Mouse (Mus musculus) embryonic facial prominence, embryonic 13.5 days (tissue): Measurements from ENCODE around the gene Lrrc57. TPM values are rescaled to one million over a fixed set of nuclear protein-coding genes. Genes with fewer than 3 reads are reported as not detected.
A peak's percentile ranks its signal among the peaks of the same experiment; 100 is the strongest.

Experiments used
- ATAC-seq: fragments of 200-750 bp; cut with Nextera tagmentation; 2 replicates; pipeline ENCODE4 v1.8.0; 2017; ENCODE audit warnings: low read depth; ENCODE audit not compliant: insufficient number of reproducible peaks, insufficient read depth, low FRiP score, low TSS enrichment
- H3K27ac ChIP-seq: fragments of 300-500 bp; sonication (generic); 2 replicates; pipeline ENCODE4 v1.5.1; 2015; ENCODE audit warnings: moderate library complexity, mild to moderate bottlenecking, inconsistent platforms
- H3K27me3 ChIP-seq: fragments of 300-500 bp; sonication (generic); 2 replicates; pipeline ENCODE4 v1.6.1; 2015; ENCODE audit warnings: mild to moderate bottlenecking, inconsistent platforms
- H3K36me3 ChIP-seq: fragments of 300-500 bp; sonication (generic); 2 replicates; pipeline ENCODE4 v1.6.1; 2015; ENCODE audit warnings: mild to moderate bottlenecking, inconsistent platforms
- H3K4me1 ChIP-seq: fragments of 300-500 bp; sonication (generic); 2 replicates; pipeline ENCODE4 v1.6.1; 2015; ENCODE audit warnings: inconsistent platforms
- H3K4me2 ChIP-seq: fragments of 300-500 bp; sonication (generic); 2 replicates; pipeline ENCODE4 v1.6.1; 2015; ENCODE audit warnings: moderate library complexity, mild to moderate bottlenecking, inconsistent platforms
- H3K4me3 ChIP-seq: fragments of 300-500 bp; sonication (generic); 2 replicates; pipeline ENCODE4 v1.5.1; 2015; ENCODE audit warnings: mild to moderate bottlenecking, inconsistent platforms
- H3K9ac ChIP-seq: fragments of 300-500 bp; sonication (generic); 2 replicates; pipeline ENCODE4 v1.6.1; 2015; ENCODE audit warnings: mild to moderate bottlenecking, inconsistent platforms
- H3K9me3 ChIP-seq: fragments of 300-500 bp; sonication (generic); 2 replicates; pipeline ENCODE4 v1.6.1; 2016; ENCODE audit warnings: inconsistent platforms
- WGBS: fragments of 180-500 bp; shearing (Covaris S2); methylation state at CpG from one replicate; pipeline ENCODE4 v1.1.7; 2015; ENCODE audit warnings: mixed read lengths; 5-methylcytosine and 5-hydroxymethylcytosine counted together
- polyA plus RNA-seq: library from polyadenylated mRNA; unstranded; fragments of >200 nt; fragmentation: Nextera tagmentation; extraction: Ambion mirVana; gene quantifications from 2 replicates; pipeline ENCODE4 v1.2.1, GENCODE M21; 2015

Lrrc57 gene
- polyA plus RNA-seq, 1 experiment from 2014 or later = 25.1 TPM

DNA sequence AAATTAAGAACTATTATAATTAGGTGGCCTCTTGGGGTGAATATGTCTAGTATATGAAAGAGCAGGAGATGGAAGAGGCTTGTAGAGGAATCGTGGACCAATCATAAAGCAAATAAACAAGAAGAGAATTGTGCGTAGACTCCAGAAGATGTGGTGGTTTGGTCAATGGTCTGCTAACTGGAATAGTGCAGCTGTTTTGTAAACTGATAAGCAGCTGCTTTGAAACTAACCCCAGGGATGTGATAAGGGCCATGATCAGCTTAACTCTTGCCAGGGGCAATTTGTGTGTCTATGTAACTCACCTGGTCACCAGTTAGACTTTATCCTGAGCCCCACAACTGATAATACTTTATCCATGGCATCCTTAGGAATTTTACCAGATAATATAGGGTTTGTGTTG, 22.2 kb upstream of the Lrrc57 start:
- WGBS = 87% methylated on average over 2 of the region's 2 CpGs
- peaks cover 11% of the 10 kb centered on the region for H3K4me1 ChIP-seq
- no peak for ATAC-seq
- H3K27ac ChIP-seq = no peak overlapping the region
- H3K4me3 ChIP-seq = no peak overlapping the region
- peaks cover 16% of the 10 kb centered on the region for H3K36me3 ChIP-seq
- H3K4me2 ChIP-seq = no peak overlapping the region
- no peaks in the 10 kb centered on the region for H3K27me3 ChIP-seq
- H3K9me3 ChIP-seq = no peaks in the 10 kb centered on the region
- H3K9ac ChIP-seq = no peak overlapping the region

- Histone ChIP-seq H3K27ac (no peak overlapping the region), H3K4me1 (peaks cover 11% of the 10 kb centered on the region), H3K36me3 (peaks cover 16% of the 10 kb centered on the region), H3K27me3 (no peaks in the 10 kb centered on the region), H3K4me3 (no peak overlapping the region), H3K9me3 (no peaks in the 10 kb centered on the region), H3K4me2 (no peak overlapping the region), H3K9ac (no peak overlapping the region)
- no peak for ATAC-seq
- 76% methylated on average over 2 of the region's 2 CpGs for WGBS
Measured at GRCm38 (mm10) chr2:120630655-120631054, 21.3 kb upstream of the Lrrc57 start.

- 76% methylated on average over 2 of the region's 2 CpGs for WGBS
- Histone ChIP-seq H3K9ac (no peak overlapping the region), H3K9me3 (no peaks in the 10 kb centered on the region), H3K4me3 (no peak overlapping the region), H3K27me3 (no peaks in the 10 kb centered on the region), H3K27ac (no peak overlapping the region), H3K4me2 (peak overlapping the region; percentile 75), H3K36me3 (peaks cover 12% of the 10 kb centered on the region), H3K4me1 (peaks cover 11% of the 10 kb centered on the region)
- ATAC-seq = no peak
Measured at GRCm38 (mm10) chr2:120630246-120630645, 20.9 kb upstream of the Lrrc57 start.

DNA sequence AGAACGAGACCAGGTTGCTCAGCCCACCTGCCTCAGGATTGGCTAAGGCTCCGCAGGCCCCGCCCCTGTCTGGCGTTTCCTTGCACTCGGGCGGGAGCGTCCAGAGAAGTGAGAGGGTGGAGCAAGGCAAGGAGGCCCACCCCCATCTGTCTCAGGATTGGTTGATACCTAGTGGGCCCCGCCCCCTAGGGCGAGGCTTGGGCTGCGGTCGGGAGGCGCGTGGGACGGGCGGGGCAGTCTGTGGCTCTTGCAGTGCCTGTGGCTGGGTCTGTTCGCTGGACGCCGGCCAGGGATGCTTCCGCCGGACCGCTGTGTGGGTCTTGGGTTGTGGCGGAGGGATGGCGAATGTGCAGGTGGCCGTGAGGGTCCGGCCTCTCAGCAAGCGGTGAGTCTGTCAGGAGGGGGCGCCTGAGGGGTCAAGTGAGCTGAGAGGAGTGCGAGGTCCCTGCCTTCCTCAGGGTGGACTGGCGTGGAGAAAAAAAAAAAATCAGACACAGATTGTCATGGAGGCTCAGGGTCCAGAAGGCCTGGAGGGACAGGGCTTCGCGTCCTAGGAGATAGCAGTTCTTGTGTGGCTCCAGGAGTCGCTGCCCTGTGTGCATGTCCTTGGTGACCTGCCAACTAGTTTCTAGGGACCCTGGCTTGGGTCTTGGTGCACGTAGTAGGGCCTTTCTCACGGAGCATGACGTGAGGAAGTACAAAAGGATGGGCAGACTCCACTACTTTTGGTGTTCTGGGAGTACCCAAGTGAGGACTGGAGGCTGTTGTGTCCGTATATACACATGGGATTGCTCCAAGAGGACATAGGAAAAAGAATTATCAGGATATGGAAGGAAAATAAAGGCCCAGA, 19.8 kb upstream of the Lrrc57 start, which contains the start of gene Stard9:
Gene Stard9, plus strand, starts transcription at position 236 of the 850 bp plus-strand sequence.
- peak; percentile 99 for ATAC-seq
- peaks cover 5% of the 10 kb centered on the region; the same call in 1 of the 2 replicates for H3K36me3 ChIP-seq
- H3K4me2 ChIP-seq = peak within 1 kb of the TSS; percentile 75
- 2% methylated on average over 36 of the region's 36 CpGs for WGBS
- H3K9me3 ChIP-seq = no peaks in the 10 kb centered on the region
- H3K4me1 ChIP-seq = peaks cover 11% of the 10 kb centered on the region
- peak within 1 kb of the TSS; percentile 72 for H3K9ac ChIP-seq
- no peaks in the 10 kb centered on the region for H3K27me3 ChIP-seq
- peak within 1 kb of the TSS; percentile 53; the same call in 1 of the 2 replicates for H3K27ac ChIP-seq
- H3K4me3 ChIP-seq = peak within 1 kb of the TSS; percentile 66

GRCm38 (mm10) chr2:120628076-120628865, 19.0 kb upstream of the Lrrc57 start:
- H3K9me3 ChIP-seq = no peaks in the 10 kb centered on the region
- no peak for ATAC-seq
- 0 out of 2 replicates have a peak, but pooled peaks cover 5% of the 10 kb centered on the region for H3K36me3 ChIP-seq
- no peaks in the 10 kb centered on the region for H3K27me3 ChIP-seq
- H3K4me3 ChIP-seq = peak overlapping the region; percentile 66
- H3K27ac ChIP-seq = peak overlapping the region; percentile 53; the same call in 1 of the 2 replicates
- WGBS = 27% methylated on average over 10 of the region's 10 CpGs
- H3K4me1 ChIP-seq = peaks cover 11% of the 10 kb centered on the region
- H3K9ac ChIP-seq = 0 out of 2 replicates have a peak overlapping the region, but pooled peaks have one; percentile 37
- H3K4me2 ChIP-seq = peak overlapping the region; percentile 75

DNA sequence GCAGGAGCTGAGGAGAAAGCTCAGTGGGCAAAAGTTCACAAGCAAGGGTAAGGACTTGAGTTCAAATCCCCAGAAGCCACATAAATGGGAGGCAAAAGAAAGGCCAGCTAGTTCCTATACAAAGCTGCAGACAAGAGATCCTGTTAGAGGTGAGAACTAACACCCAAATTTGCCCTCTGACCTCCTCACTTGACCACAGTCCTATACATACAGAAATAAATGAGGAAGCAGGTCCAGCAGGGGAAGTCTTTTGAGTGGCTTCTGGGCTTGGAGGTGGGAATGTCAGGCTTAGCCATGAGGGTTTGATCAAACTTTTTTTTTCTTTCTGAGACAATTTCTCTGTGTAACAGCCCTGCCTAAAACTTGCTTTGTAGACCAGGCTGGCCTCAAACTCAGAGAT, 13.6 kb upstream of the Lrrc57 start:
- Histone ChIP-seq H3K4me1 (no peaks in the 10 kb centered on the region), H3K27me3 (no peaks in the 10 kb centered on the region), H3K9ac (no peak overlapping the region), H3K9me3 (no peaks in the 10 kb centered on the region), H3K4me3 (no peak overlapping the region), H3K36me3 (peaks cover 12% of the 10 kb centered on the region), H3K4me2 (no peak overlapping the region), H3K27ac (no peak overlapping the region)
- ATAC-seq = no peak

- Histone ChIP-seq H3K36me3 (peaks cover 33% of the 10 kb centered on the region), H3K4me2 (no peak overlapping the region), H3K9me3 (no peaks in the 10 kb centered on the region), H3K27ac (no peak overlapping the region), H3K27me3 (no peaks in the 10 kb centered on the region), H3K9ac (no peak overlapping the region), H3K4me3 (no peak overlapping the region), H3K4me1 (no peaks in the 10 kb centered on the region)
- ATAC-seq = no peak
- 100% methylated on average over 1 of the region's 1 CpGs for WGBS
Measured at GRCm38 (mm10) chr2:120619538-120619937, 10.2 kb upstream of the Lrrc57 start.

GRCm38 (mm10) chr2:120616279-120617163, 7.2 kb upstream of the Lrrc57 start:
- peaks cover 43% of the 10 kb centered on the region for H3K36me3 ChIP-seq
- H3K9me3 ChIP-seq = no peaks in the 10 kb centered on the region
- H3K27ac ChIP-seq = no peak overlapping the region
- no peak for ATAC-seq
- H3K4me1 ChIP-seq = no peaks in the 10 kb centered on the region
- H3K9ac ChIP-seq = no peak overlapping the region
- 89% methylated on average over 5 of the region's 5 CpGs for WGBS
- H3K4me2 ChIP-seq = no peak overlapping the region
- H3K4me3 ChIP-seq = no peak overlapping the region
- no peaks in the 10 kb centered on the region for H3K27me3 ChIP-seq

- peaks cover 15% of the 10 kb centered on the region for H3K4me1 ChIP-seq
- WGBS = 88% methylated on average over 6 of the region's 6 CpGs
- H3K27ac ChIP-seq = no peak overlapping the region
- no peak overlapping the region for H3K4me3 ChIP-seq
- peaks cover 21% of the 10 kb centered on the region; the same call in 1 of the 2 replicates for H3K36me3 ChIP-seq
- H3K27me3 ChIP-seq = no peaks in the 10 kb centered on the region
- no peak overlapping the region for H3K9ac ChIP-seq
- H3K4me2 ChIP-seq = no peak overlapping the region
- no peaks in the 10 kb centered on the region for H3K9me3 ChIP-seq
- no peak for ATAC-seq
Measured at GRCm38 (mm10) chr2:120606021-120606690, 3.2 kb downstream of the Lrrc57 start.

GRCm38 (mm10) chr2:120599506-120599905, 9.8 kb downstream of the Lrrc57 start:
- 93% methylated on average over 4 of the region's 4 CpGs for WGBS

More at GRCm38 (mm10) chr2:120599506-120599905, 9.8 kb downstream of the Lrrc57 start:
- H3K4me3 ChIP-seq = no peak overlapping the region
- no peaks in the 10 kb centered on the region for H3K27me3 ChIP-seq
- no peak overlapping the region for H3K27ac ChIP-seq
- H3K4me2 ChIP-seq = no peak overlapping the region
- H3K36me3 ChIP-seq = peaks cover 73% of the 10 kb centered on the region
- no peaks in the 10 kb centered on the region for H3K4me1 ChIP-seq
- ATAC-seq = no peak
- H3K9ac ChIP-seq = no peak overlapping the region
- no peaks in the 10 kb centered on the region for H3K9me3 ChIP-seq
